Mouse (Mus musculus) heart, embryonic 15.5 days (tissue): ENCODE results near the gene Smim10l2a. TPM values are rescaled to one million over a fixed set of nuclear protein-coding genes. Genes with fewer than 3 reads are reported as not detected.
A peak's percentile ranks its signal among the peaks of the same experiment; 100 is the strongest.
"Not testable (repeated sequence)": the region's sequence is repeated elsewhere in the genome, so short reads cannot be mapped to it uniquely, and the experiment has no call there.

ENCODE experiments used
- ATAC-seq: fragments of 200-750 bp; cut with Nextera tagmentation; replicated peaks from 2 replicates; pipeline ENCODE4 v1.8.0; 2017; ENCODE audit warnings: low read depth, moderate TSS enrichment; ENCODE audit not compliant: insufficient number of reproducible peaks, insufficient read depth, low FRiP score
- H3K27ac ChIP-seq: fragments of 300-500 bp; sonication (generic); 2 replicates; pipeline ENCODE4 v1.5.1; 2015; ENCODE audit warnings: mild to moderate bottlenecking, inconsistent platforms
- H3K27me3 ChIP-seq: fragments of 300-500 bp; sonication (generic); 2 replicates; pipeline ENCODE4 v1.6.1; 2015; ENCODE audit warnings: inconsistent platforms
- H3K36me3 ChIP-seq: fragments of 300-500 bp; sonication (generic); 2 replicates; pipeline ENCODE4 v1.6.1; 2015; ENCODE audit warnings: mild to moderate bottlenecking, inconsistent platforms
- H3K4me1 ChIP-seq: fragments of 300-500 bp; sonication (generic); replicated peaks from 2 replicates; pipeline ENCODE4 v1.6.1; 2015; ENCODE audit warnings: inconsistent platforms
- H3K4me2 ChIP-seq: fragments of 300-500 bp; sonication (generic); 2 replicates; pipeline ENCODE4 v1.6.1; 2015; ENCODE audit warnings: inconsistent platforms, mild to moderate bottlenecking, moderate library complexity
- H3K4me3 ChIP-seq: fragments of 300-500 bp; sonication (generic); 2 replicates; pipeline ENCODE4 v1.5.1; 2015; ENCODE audit warnings: mild to moderate bottlenecking, inconsistent platforms
- H3K9ac ChIP-seq: fragments of 300-500 bp; sonication (generic); 2 replicates; pipeline ENCODE4 v1.6.1; 2015; ENCODE audit warnings: mild to moderate bottlenecking, inconsistent platforms
- H3K9me3 ChIP-seq: fragments of 300-500 bp; sonication (generic); replicated peaks from 2 replicates; pipeline ENCODE4 v1.6.1; 2016; ENCODE audit warnings: inconsistent platforms
- WGBS: fragments of 180-500 bp; shearing (Covaris S2); methylation state at CpG from one replicate; pipeline ENCODE4 v1.1.7; 2015; ENCODE audit warnings: mixed read lengths; 5-methylcytosine and 5-hydroxymethylcytosine counted together
- polyA plus RNA-seq: library from polyadenylated mRNA; unstranded; fragments of >200 nt; fragmentation: Nextera tagmentation; extraction: Ambion mirVana; gene quantifications from 2 replicates; pipeline ENCODE4 v1.2.1, GENCODE M21; 2015

The Smim10l2a gene
- polyA plus RNA-seq = 1.5 and 2.8 TPM in 2 replicates

- peak within 1 kb of the TSS; percentile 47 for H3K9ac ChIP-seq
- peak within 1 kb of the TSS; percentile 81 for H3K4me2 ChIP-seq
- H3K27me3 ChIP-seq, H3K9me3 ChIP-seq, H3K36me3 ChIP-seq, H3K4me1 ChIP-seq, H3K27ac ChIP-seq: not testable (repeated sequence)
- H3K4me3 ChIP-seq = peak within 1 kb of the TSS; percentile 58
- 12% methylated on average over 54 of the region's 56 CpGs for WGBS
- peak; percentile 73 for ATAC-seq
These were observed at the start of gene Smim10l2a for GRCm38 (mm10) chrX:56374431-56375128. TSS of gene Smim10l2a (plus strand) at chrX:56374586.

- Histone ChIP-seq H3K9ac (no peak overlapping the region), H3K27me3 (no peaks in the 10 kb centered on the region), H3K9me3 (no peaks in the 10 kb centered on the region), H3K4me1 (no peaks in the 10 kb centered on the region), H3K4me2 (no peak overlapping the region), H3K36me3 (no peaks in the 10 kb centered on the region), H3K27ac (no peak overlapping the region), H3K4me3 (no peak overlapping the region)
- no peak for ATAC-seq
- 45% methylated on average over 3 of the region's 3 CpGs for WGBS
These were observed 42.3 kb upstream of the Smim10l2a start for GRCm38 (mm10) chrX:56332046-56332445.

GRCm38 (mm10) chrX:56340305-56340704 is 34.1 kb upstream of the Smim10l2a start:
- no peaks in the 10 kb centered on the region for H3K36me3 ChIP-seq
- H3K9me3 ChIP-seq = no peaks in the 10 kb centered on the region
- H3K4me3 ChIP-seq = no peak overlapping the region
- no peaks in the 10 kb centered on the region for H3K27me3 ChIP-seq
- H3K27ac ChIP-seq = no peak overlapping the region
- no peaks in the 10 kb centered on the region for H3K4me1 ChIP-seq
- H3K9ac ChIP-seq = no peak overlapping the region
- no peak overlapping the region for H3K4me2 ChIP-seq
- no peak for ATAC-seq

GRCm38 (mm10) chrX:56342921-56343320 is 31.5 kb upstream of the Smim10l2a start:
- Histone ChIP-seq H3K4me2 (no peak overlapping the region), H3K9me3 (no peaks in the 10 kb centered on the region), H3K27me3 (no peaks in the 10 kb centered on the region), H3K27ac (no peak overlapping the region), H3K9ac (no peak overlapping the region), H3K4me3 (no peak overlapping the region), H3K4me1 (no peaks in the 10 kb centered on the region), H3K36me3 (no peaks in the 10 kb centered on the region)
- no peak for ATAC-seq
- WGBS = 75% methylated on average over 3 of the region's 3 CpGs

GRCm38 (mm10) chrX:56346176-56346931 is 28.0 kb upstream of the Smim10l2a start, which contains the start of gene Zfp449:
TSS of gene Zfp449 (plus strand) at chrX:56346400.
- Histone ChIP-seq H3K9me3 (no peaks in the 10 kb centered on the region), H3K4me3 (peak within 1 kb of the TSS; percentile 67), H3K4me1 (no peaks in the 10 kb centered on the region), H3K4me2 (peak within 1 kb of the TSS; percentile 58), H3K36me3 (no peaks in the 10 kb centered on the region), H3K27ac (peak within 1 kb of the TSS; percentile 68), H3K27me3 (no peaks in the 10 kb centered on the region), H3K9ac (peak within 1 kb of the TSS; percentile 58)
- ATAC-seq = peak; percentile 95
- 13% methylated on average over 38 of the region's 39 CpGs for WGBS

- 46% methylated on average over 8 of the region's 8 CpGs for WGBS
- Histone ChIP-seq H3K4me1 (no peaks in the 10 kb centered on the region), H3K27ac (peak overlapping the region; percentile 68), H3K9me3 (no peaks in the 10 kb centered on the region), H3K36me3 (no peaks in the 10 kb centered on the region), H3K4me3 (peak overlapping the region; percentile 67), H3K27me3 (no peaks in the 10 kb centered on the region), H3K9ac (peak overlapping the region; percentile 58), H3K4me2 (peak overlapping the region; percentile 58)
- ATAC-seq = peak; percentile 39; the same call in 1 of the 2 replicates
These were observed 27.5 kb upstream of the Smim10l2a start for GRCm38 (mm10) chrX:56346932-56347253.

GRCm38 (mm10) chrX:56380852-56381251 is 6.5 kb downstream of the Smim10l2a start:
- Histone ChIP-seq H3K4me1 (no peaks in the 10 kb centered on the region), H3K9ac (no peak overlapping the region), H3K4me2 (no peak overlapping the region), H3K36me3 (no peaks in the 10 kb centered on the region), H3K9me3 (no peaks in the 10 kb centered on the region), H3K4me3 (no peak overlapping the region), H3K27me3 (no peaks in the 10 kb centered on the region), H3K27ac (no peak overlapping the region)
- 41% methylated on average over 2 of the region's 2 CpGs for WGBS
- ATAC-seq = no peak

- H3K36me3 ChIP-seq = no peaks in the 10 kb centered on the region
- H3K4me2 ChIP-seq = no peak overlapping the region
- H3K9me3 ChIP-seq = no peaks in the 10 kb centered on the region
- H3K4me1 ChIP-seq = no peaks in the 10 kb centered on the region
- H3K4me3 ChIP-seq = no peak overlapping the region
- no peak overlapping the region for H3K27ac ChIP-seq
- ATAC-seq = no peak
- H3K27me3 ChIP-seq = no peaks in the 10 kb centered on the region
- WGBS = 71% methylated on average over 2 of the region's 2 CpGs
- H3K9ac ChIP-seq = no peak overlapping the region
These were observed 9.8 kb downstream of the Smim10l2a start for GRCm38 (mm10) chrX:56384142-56384541.

- no peak for ATAC-seq
- Histone ChIP-seq H3K27me3 (no peaks in the 10 kb centered on the region), H3K4me1 (no peaks in the 10 kb centered on the region), H3K36me3 (no peaks in the 10 kb centered on the region), H3K9ac (no peak overlapping the region), H3K27ac (no peak overlapping the region), H3K4me2 (no peak overlapping the region), H3K9me3 (no peaks in the 10 kb centered on the region), H3K4me3 (no peak overlapping the region)
- 19% methylated on average over 2 of the region's 2 CpGs for WGBS
These were observed 30.3 kb downstream of the Smim10l2a start for GRCm38 (mm10) chrX:56404646-56405045.

GRCm38 (mm10) chrX:56405482-56405881 is 31.1 kb downstream of the Smim10l2a start:
- Histone ChIP-seq H3K4me1 (no peaks in the 10 kb centered on the region), H3K27ac (no peak overlapping the region), H3K9ac (no peak overlapping the region), H3K36me3 (no peaks in the 10 kb centered on the region), H3K27me3 (no peaks in the 10 kb centered on the region), H3K9me3 (no peaks in the 10 kb centered on the region), H3K4me3 (no peak overlapping the region), H3K4me2 (no peak overlapping the region)
- ATAC-seq = no peak
- WGBS = 30% methylated on average over 1 of the region's 1 CpGs

GRCm38 (mm10) chrX:56406128-56406527 is 31.7 kb downstream of the Smim10l2a start:
- Histone ChIP-seq H3K27me3 (no peaks in the 10 kb centered on the region), H3K36me3 (no peaks in the 10 kb centered on the region), H3K4me2 (no peak overlapping the region), H3K4me3 (no peak overlapping the region), H3K9ac (no peak overlapping the region), H3K27ac (no peak overlapping the region), H3K4me1 (no peaks in the 10 kb centered on the region), H3K9me3 (no peaks in the 10 kb centered on the region)
- whole genome bisulfite sequencing = 63% methylated on average over 5 of the region's 5 CpGs
- no peak for ATAC-seq

GRCm38 (mm10) chrX:56416277-56416676 is 41.9 kb downstream of the Smim10l2a start:
- Histone ChIP-seq H3K9me3 (no peaks in the 10 kb centered on the region), H3K27ac (no peak overlapping the region), H3K4me3 (no peak overlapping the region), H3K9ac (no peak overlapping the region), H3K36me3 (no peaks in the 10 kb centered on the region), H3K4me2 (no peak overlapping the region), H3K4me1 (no peaks in the 10 kb centered on the region), H3K27me3 (no peaks in the 10 kb centered on the region)
- no peak for ATAC-seq
- WGBS = 53% methylated on average over 3 of the region's 3 CpGs
